Mouse (Mus musculus): ENCODE measurements around the gene Akap1.

Akap1 gene

GRCm38 (mm10) chr11:88782531-88782930 lies 81.9 kb downstream of the Akap1 start:
- no peak for DNase-seq (ENCODE audit: low read depth, low spot score)
